Mouse (Mus musculus) hindbrain, embryonic 11.5 days (tissue): ENCODE data around the gene She. TPM values are rescaled to one million over a fixed set of nuclear protein-coding genes. Genes with fewer than 3 reads are reported as not detected.
"Not testable (repeated sequence)": the region's sequence is repeated elsewhere in the genome, so short reads cannot be mapped to it uniquely, and the experiment has no call there.

Experiments used
- ATAC-seq: fragments of 200-750 bp; cut with Nextera tagmentation; 2 replicates; pipeline ENCODE4 v1.8.0; 2017; ENCODE audit warnings: mild to moderate bottlenecking, moderate TSS enrichment, moderate library complexity; ENCODE audit not compliant: low FRiP score
- DNase-seq: peaks from one replicate; pipeline ENCODE4 v3.0.0-alpha.2; 2015; ENCODE audit warnings: low spot score
- H3K27ac ChIP-seq: fragments of 300-500 bp; sonication (generic); 2 replicates; pipeline ENCODE4 v1.5.1; 2014; ENCODE audit warnings: mild to moderate bottlenecking, low read depth, low read length
- H3K27me3 ChIP-seq: fragments of 300-500 bp; sonication (generic); 2 replicates; pipeline ENCODE4 v1.6.1; 2014; ENCODE audit warnings: mild to moderate bottlenecking, low read length, moderate library complexity, mixed read lengths; ENCODE audit not compliant: control insufficient read depth, insufficient read depth
- H3K36me3 ChIP-seq: fragments of 300-500 bp; sonication (generic); 2 replicates; pipeline ENCODE4 v1.6.1; 2014; ENCODE audit warnings: mild to moderate bottlenecking, low read length, moderate library complexity, mixed read lengths; ENCODE audit not compliant: control insufficient read depth, insufficient read depth
- H3K4me1 ChIP-seq: fragments of 300-500 bp; sonication (generic); replicated peaks from 2 replicates; pipeline ENCODE4 v1.6.1; 2014; ENCODE audit warnings: low read length, mixed read lengths; ENCODE audit not compliant: control insufficient read depth, insufficient read depth
- H3K4me2 ChIP-seq: fragments of 300-500 bp; sonication (generic); replicated peaks from 2 replicates; pipeline ENCODE4 v1.6.1; 2014; ENCODE audit warnings: mild to moderate bottlenecking, low read depth, low read length
- H3K4me3 ChIP-seq: fragments of 300-500 bp; sonication (generic); 2 replicates; pipeline ENCODE4 v1.5.1; 2014; ENCODE audit warnings: low read depth, low read length
- H3K9ac ChIP-seq: fragments of 300-500 bp; sonication (generic); 2 replicates; pipeline ENCODE4 v1.6.1; 2014; ENCODE audit warnings: low read depth, low read length
- H3K9me3 ChIP-seq: fragments of 300-500 bp; sonication (generic); 2 replicates; pipeline ENCODE4 v1.6.1; 2016; ENCODE audit warnings: low read length; ENCODE audit not compliant: control insufficient read depth
- WGBS: fragments of 180-500 bp; shearing (Covaris S2); extraction: QIAGEN DNeasy Blood & Tissue Kit; methylation state at CpG from one replicate; pipeline ENCODE4 v1.1.7; 2014; 5-methylcytosine and 5-hydroxymethylcytosine counted together
- polyA plus RNA-seq: library from polyadenylated mRNA; unstranded; fragments of >200 nt; fragmentation: Nextera tagmentation; extraction: Ambion mirVana; gene quantifications from 2 replicates; pipeline ENCODE4 v1.2.1, GENCODE M21; 2014

The She gene
- polyA plus RNA-seq, 1 experiment from 2014 or later = 2.2 TPM

GRCm38 (mm10) chr3:89862182-89862761, 31.1 kb downstream of the She start:
- no peak for ATAC-seq
- no peak for DNase-seq
- no peak overlapping the region for H3K27ac ChIP-seq
- H3K9me3 ChIP-seq = no peaks in the 10 kb centered on the region
- H3K9ac ChIP-seq = no peak overlapping the region
- H3K36me3 ChIP-seq = no peaks in the 10 kb centered on the region
- H3K4me1 ChIP-seq = peaks cover 3% of the 10 kb centered on the region
- H3K27me3 ChIP-seq = no peaks in the 10 kb centered on the region
- H3K4me3 ChIP-seq = no peak overlapping the region
- WGBS = 84% methylated on average over 8 of the region's 8 CpGs
- no peak overlapping the region for H3K4me2 ChIP-seq

GRCm38 (mm10) chr3:89863276-89863675, 32.1 kb downstream of the She start:
- not testable (repeated sequence) for H3K4me1 ChIP-seq, H3K27me3 ChIP-seq, H3K4me3 ChIP-seq, H3K27ac ChIP-seq, DNase-seq, ATAC-seq, H3K9ac ChIP-seq, H3K9me3 ChIP-seq, H3K36me3 ChIP-seq, H3K4me2 ChIP-seq
- 83% methylated on average over 3 of the region's 3 CpGs for WGBS

GRCm38 (mm10) chr3:89863716-89864509, 32.7 kb downstream of the She start:
- no peak overlapping the region for H3K4me3 ChIP-seq
- ATAC-seq = no peak
- H3K27me3 ChIP-seq = no peaks in the 10 kb centered on the region
- H3K36me3 ChIP-seq = no peaks in the 10 kb centered on the region
- H3K9ac ChIP-seq = no peak overlapping the region
- 87% methylated on average over 9 of the region's 9 CpGs for WGBS
- H3K4me2 ChIP-seq = no peak overlapping the region
- no peak overlapping the region for H3K27ac ChIP-seq
- no peak for DNase-seq
- no peaks in the 10 kb centered on the region for H3K9me3 ChIP-seq
- peaks cover 3% of the 10 kb centered on the region for H3K4me1 ChIP-seq

GRCm38 (mm10) chr3:89865020-89865419, 33.9 kb downstream of the She start:
- no peak for DNase-seq
- peaks cover 3% of the 10 kb centered on the region for H3K4me1 ChIP-seq
- no peaks in the 10 kb centered on the region for H3K36me3 ChIP-seq
- no peak overlapping the region for H3K4me3 ChIP-seq
- H3K4me2 ChIP-seq = no peak overlapping the region
- H3K9me3 ChIP-seq = no peaks in the 10 kb centered on the region
- no peak overlapping the region for H3K27ac ChIP-seq
- H3K9ac ChIP-seq = no peak overlapping the region
- H3K27me3 ChIP-seq = no peaks in the 10 kb centered on the region
- 64% methylated on average over 6 of the region's 6 CpGs for WGBS
- no peak for ATAC-seq

GRCm38 (mm10) chr3:89865764-89866163, 34.6 kb downstream of the She start:
- WGBS = 82% methylated on average over 4 of the region's 4 CpGs
- no peaks in the 10 kb centered on the region for H3K36me3 ChIP-seq
- H3K9ac ChIP-seq = no peak overlapping the region
- no peak overlapping the region for H3K27ac ChIP-seq
- no peak overlapping the region for H3K4me2 ChIP-seq
- DNase-seq = no peak
- no peaks in the 10 kb centered on the region for H3K9me3 ChIP-seq
- peaks cover 3% of the 10 kb centered on the region for H3K4me1 ChIP-seq
- H3K27me3 ChIP-seq = no peaks in the 10 kb centered on the region
- no peak for ATAC-seq
- H3K4me3 ChIP-seq = no peak overlapping the region

GRCm38 (mm10) chr3:89867651-89868050, 36.5 kb downstream of the She start:
- H3K9me3 ChIP-seq = no peaks in the 10 kb centered on the region
- no peak overlapping the region for H3K9ac ChIP-seq
- H3K27ac ChIP-seq = no peak overlapping the region
- no peaks in the 10 kb centered on the region for H3K27me3 ChIP-seq
- no peak for ATAC-seq
- H3K36me3 ChIP-seq = no peaks in the 10 kb centered on the region
- 69% methylated on average over 3 of the region's 4 CpGs for WGBS
- H3K4me2 ChIP-seq = no peak overlapping the region
- no peak for DNase-seq
- H3K4me3 ChIP-seq = no peak overlapping the region
- H3K4me1 ChIP-seq = no peaks in the 10 kb centered on the region

- 39% methylated on average over 7 of the region's 7 CpGs for WGBS
- no peak overlapping the region for H3K9ac ChIP-seq
- H3K9me3 ChIP-seq = no peaks in the 10 kb centered on the region
- DNase-seq (no peak), ATAC-seq (no peak)
- H3K4me1 ChIP-seq = no peaks in the 10 kb centered on the region
- no peak overlapping the region for H3K27ac ChIP-seq
- no peaks in the 10 kb centered on the region for H3K36me3 ChIP-seq
- no peak overlapping the region for H3K4me3 ChIP-seq
- no peak overlapping the region for H3K4me2 ChIP-seq
- H3K27me3 ChIP-seq = no peaks in the 10 kb centered on the region
Observed at GRCm38 (mm10) chr3:89868357-89868756, 37.2 kb downstream of the She start.

- no peak overlapping the region for H3K4me3 ChIP-seq
- no peak overlapping the region for H3K27ac ChIP-seq
- no peaks in the 10 kb centered on the region for H3K36me3 ChIP-seq
- no peak overlapping the region for H3K9ac ChIP-seq
- no peaks in the 10 kb centered on the region for H3K9me3 ChIP-seq
- WGBS = 68% methylated on average over 9 of the region's 9 CpGs
- H3K4me1 ChIP-seq = no peaks in the 10 kb centered on the region
- ATAC-seq (no peak), DNase-seq (no peak)
- no peaks in the 10 kb centered on the region for H3K27me3 ChIP-seq
- no peak overlapping the region for H3K4me2 ChIP-seq
Observed at GRCm38 (mm10) chr3:89868956-89869355, 37.8 kb downstream of the She start.

GRCm38 (mm10) chr3:89869556-89869955, 38.4 kb downstream of the She start:
- WGBS = 62% methylated on average over 9 of the region's 9 CpGs
- ATAC-seq = no peak
- Histone ChIP-seq H3K4me3 (no peak overlapping the region), H3K36me3 (no peaks in the 10 kb centered on the region), H3K4me1 (no peaks in the 10 kb centered on the region), H3K9me3 (no peaks in the 10 kb centered on the region), H3K4me2 (no peak overlapping the region), H3K9ac (no peak overlapping the region), H3K27ac (no peak overlapping the region), H3K27me3 (no peaks in the 10 kb centered on the region)
- no peak for DNase-seq
